Mouse (Mus musculus) lung, postnatal 4 days (tissue): ENCODE data around the gene Chst11.

Source experiments
- DNase-seq, 2 experiments: peaks; one replicate each; pipeline ENCODE4 v3.0.0; 2021

The Chst11 gene

GRCm38 (mm10) chr10:83080930-83081329, 95.6 kb downstream of the Chst11 start:
- DNase-seq = no peak

- peak; percentile 20 to 48 for DNase-seq
Measured at GRCm38 (mm10) chr10:83083946-83084345, 98.6 kb downstream of the Chst11 start.

GRCm38 (mm10) chr10:83088318-83088717, 103.0 kb downstream of the Chst11 start:
- DNase-seq = no peak

DNA sequence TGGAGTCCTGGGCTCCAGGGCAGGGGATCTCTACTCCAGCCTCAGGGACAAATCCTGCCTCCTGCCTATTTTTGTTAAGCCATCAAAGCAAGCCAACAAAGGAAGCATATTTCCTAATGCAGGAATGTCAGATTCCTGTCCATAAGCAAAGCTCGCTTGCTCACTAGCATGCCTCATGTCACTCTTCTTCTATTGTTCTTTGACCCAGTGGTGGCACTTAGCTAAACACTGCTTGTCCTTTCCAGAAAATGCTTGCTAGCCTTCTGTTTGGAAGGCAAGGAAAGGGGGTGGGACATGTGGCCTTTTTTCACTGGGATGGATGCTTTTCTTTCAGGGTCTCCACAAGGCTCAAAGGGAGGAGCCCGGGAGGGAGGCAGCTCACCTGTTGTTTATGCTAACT, 103.5 kb downstream of the Chst11 start:
- no peak for DNase-seq

- no peak for DNase-seq
Measured at GRCm38 (mm10) chr10:83090185-83090584, 104.9 kb downstream of the Chst11 start.

DNA sequence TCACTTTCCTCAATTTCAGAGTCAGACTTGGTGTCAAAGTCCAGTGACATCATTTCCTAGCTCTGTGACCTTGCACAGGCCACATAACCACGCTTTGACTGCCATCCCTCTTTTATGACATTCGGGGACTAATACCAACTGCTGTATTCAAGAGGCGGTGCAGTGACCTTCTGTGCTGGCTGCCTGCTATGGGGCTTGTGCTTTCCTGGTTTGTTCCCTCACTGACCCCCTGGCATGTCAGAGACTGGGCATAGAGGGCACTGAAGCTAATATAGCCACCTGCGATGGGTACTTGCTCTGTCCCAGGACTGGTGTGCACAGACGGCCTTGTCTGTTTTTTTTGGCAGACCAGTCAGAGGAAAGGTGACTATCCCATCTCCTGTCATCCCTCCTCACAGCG, 108.4 kb downstream of the Chst11 start:
- DNase-seq = no peak

DNA sequence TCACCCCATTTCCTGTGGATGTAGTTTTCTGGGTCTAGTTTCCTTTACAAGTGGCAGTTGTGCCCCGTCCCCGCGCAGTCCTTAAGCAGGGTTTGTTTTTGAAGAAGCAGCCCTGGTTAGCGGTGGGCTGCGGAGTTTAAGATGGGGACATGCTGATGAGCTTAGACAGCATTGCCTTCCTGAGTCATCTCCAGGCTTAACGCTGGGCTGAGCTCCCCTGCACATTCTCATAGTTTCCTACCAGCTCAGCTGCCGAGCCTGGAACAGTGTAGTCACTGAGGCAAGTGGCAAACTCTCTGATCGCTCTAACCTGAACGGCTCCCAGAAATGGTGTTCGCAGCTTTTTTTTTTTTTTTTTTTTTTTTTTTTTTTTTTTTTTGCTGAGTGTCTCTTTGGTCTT, 109.0 kb downstream of the Chst11 start:
- no peak for DNase-seq

DNA sequence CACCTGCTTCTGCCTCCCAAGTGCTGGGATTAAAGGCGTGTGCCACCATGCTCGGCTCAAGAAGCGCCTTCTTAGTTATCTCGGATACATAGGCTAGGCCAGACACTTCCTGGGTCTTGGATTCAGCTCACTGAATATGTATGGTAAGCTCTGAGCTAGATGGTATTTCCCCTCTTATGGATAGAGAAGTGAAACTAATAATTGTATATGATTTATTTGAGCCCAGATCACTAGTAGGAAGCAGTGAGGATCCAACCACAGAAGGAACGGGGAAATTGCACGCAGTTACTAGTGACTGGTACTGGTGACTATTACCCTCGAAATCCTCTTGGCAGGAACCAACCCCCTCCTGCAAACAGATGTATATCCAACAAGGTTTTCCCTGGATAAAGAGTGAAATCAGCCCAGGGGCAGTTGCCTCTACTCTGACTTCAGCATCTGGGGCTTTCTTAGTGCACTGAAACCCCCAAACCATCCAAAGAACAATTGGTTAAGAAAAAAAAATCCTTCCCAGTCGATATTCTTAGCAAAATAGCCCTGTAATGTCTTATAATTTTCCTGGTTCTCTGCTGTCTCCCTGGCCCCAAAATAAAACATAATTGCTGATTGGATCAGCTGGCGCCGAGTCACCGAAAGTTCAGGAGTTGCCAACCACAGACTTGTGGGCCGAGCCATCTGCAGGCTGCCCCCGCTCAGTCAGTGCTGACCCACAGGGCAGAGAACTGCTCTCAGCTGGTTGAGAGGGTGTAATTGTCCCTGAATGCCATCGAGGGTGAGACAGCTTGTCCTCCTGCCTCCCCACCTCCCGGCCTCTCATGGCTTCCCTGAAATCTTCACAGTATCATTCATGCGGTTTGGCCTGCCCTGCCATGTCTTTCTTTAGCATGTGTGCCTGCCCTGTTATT, 109.8 kb downstream of the Chst11 start:
- DNase-seq = no peak

DNA sequence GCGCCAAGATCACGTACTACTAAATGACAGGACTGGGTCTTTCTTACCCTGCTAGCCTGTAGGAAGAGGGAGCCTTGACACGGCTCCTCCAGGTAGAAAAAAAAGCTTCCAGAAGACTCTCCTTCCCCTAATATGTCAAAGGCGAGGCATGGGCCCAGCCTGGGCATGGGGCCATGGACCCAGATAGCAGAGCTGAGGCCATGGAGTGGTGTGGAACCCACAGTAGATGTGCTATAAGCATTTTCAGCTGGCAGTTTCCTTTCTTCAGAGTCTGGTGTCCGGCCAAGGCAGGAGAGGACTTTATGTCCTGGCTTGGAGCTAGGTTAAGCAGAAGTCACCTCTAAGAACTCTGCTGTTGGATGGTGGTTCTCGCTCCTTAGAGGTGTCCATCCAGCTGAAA, 111.0 kb downstream of the Chst11 start:
- no peak for DNase-seq

DNA sequence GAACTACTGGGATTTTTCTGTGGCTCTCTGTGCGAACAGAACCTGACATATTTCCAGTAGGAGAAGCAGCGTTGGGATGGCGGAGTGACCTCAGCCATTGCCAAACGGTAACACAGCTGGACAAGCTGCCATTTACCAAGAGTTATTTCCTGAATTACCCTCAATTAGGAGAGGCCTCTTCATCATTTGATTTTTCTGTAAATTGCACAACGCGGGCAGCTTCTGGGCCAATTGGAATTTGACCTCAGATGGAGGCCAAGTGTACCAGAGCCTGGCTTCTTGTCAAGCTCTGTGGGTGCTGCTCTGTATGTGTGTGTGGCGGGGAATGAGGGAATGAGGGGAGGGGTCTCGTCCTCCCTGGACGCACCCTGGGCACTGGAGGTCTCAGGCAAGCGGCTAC, 113.6 kb downstream of the Chst11 start:
- peak; percentile 31 to 60 for DNase-seq

DNA sequence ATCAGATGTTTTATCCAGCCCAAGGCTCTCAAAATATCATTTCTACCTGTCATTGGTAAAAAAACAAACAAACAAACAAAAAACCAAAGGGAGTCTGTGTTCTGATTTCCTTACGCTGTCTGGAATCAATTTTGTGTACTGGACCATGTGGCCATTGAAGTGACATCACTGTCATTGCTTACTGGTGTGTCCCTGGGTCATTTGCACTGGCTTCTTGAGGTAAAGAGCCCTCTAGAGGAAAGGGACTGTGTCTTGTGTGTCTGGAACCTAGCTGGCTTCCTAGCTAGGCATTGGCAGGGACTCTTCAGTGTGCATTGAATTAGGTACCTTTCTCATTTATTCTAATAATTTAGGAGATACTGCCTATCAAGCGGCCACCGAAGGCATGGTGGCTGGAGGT, 114.4 kb downstream of the Chst11 start:
- no peak for DNase-seq

DNA sequence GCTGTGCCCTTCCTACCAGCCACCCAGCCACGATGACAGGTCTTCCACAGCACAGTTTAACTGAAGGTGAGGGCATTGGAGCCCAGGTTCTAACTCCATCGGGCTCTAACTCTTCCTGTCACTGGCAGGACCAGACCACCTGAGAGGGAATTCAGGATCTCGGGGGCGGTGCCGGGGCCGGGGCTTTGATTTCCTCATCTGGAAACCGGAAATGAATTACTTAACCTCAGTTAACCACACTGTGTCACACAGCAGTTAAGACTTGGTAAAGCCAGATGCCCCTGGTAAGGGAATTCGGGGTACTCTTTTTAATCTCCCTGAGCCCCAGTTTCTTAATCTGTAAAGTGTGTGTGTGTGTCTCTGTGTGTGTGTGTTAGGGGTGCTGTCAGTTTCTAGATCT, 115.6 kb downstream of the Chst11 start:
- peak; percentile 38 to 41 for DNase-seq

DNA sequence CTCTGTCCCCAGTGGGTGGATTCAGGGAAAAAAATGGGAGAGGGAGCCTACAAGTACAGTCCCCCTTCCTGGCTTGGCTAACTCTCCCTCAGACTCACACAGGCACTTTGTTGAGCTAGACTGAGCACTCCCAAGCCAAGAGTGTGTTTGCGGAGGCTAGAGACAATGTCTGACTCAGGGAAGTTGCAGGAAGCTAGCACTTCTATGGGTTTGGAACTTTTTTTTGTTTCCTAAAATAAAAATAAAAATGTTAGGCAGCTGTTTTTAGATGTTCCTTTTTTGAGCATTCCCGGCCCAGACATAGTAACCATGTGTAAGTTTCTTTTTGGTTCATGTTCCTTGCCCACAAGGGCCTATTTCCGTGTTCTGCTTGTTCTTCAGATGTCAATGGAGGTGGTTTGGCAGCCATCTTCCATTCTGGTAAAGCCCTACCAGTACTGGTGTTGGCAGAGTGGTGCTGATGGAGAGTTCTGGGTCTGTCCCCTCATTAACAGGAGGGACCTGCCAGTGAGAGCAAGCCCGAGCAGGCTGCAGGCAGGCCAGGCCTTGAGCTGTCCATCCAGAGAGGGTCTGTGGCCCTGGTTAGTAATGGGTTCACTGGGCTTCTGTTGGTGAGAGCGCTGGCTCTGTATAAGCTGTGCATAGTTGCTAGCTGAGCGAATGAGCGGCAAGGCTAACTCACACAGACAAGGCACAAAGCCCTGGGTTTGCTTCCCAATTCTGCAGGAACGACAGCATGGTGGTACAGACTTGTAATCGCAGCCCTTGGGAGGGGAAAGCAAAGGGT, 116.3 kb downstream of the Chst11 start:
- no peak for DNase-seq

- DNase-seq = no peak
Measured at GRCm38 (mm10) chr10:83102745-83103144, 117.4 kb downstream of the Chst11 start.

- DNase-seq = no peak
Measured at GRCm38 (mm10) chr10:83104221-83104620, 118.9 kb downstream of the Chst11 start.

GRCm38 (mm10) chr10:83106152-83106746, 121.0 kb downstream of the Chst11 start:
- no peak for DNase-seq

- DNase-seq = no peak
Measured at GRCm38 (mm10) chr10:83107385-83107784, 122.1 kb downstream of the Chst11 start.

DNA sequence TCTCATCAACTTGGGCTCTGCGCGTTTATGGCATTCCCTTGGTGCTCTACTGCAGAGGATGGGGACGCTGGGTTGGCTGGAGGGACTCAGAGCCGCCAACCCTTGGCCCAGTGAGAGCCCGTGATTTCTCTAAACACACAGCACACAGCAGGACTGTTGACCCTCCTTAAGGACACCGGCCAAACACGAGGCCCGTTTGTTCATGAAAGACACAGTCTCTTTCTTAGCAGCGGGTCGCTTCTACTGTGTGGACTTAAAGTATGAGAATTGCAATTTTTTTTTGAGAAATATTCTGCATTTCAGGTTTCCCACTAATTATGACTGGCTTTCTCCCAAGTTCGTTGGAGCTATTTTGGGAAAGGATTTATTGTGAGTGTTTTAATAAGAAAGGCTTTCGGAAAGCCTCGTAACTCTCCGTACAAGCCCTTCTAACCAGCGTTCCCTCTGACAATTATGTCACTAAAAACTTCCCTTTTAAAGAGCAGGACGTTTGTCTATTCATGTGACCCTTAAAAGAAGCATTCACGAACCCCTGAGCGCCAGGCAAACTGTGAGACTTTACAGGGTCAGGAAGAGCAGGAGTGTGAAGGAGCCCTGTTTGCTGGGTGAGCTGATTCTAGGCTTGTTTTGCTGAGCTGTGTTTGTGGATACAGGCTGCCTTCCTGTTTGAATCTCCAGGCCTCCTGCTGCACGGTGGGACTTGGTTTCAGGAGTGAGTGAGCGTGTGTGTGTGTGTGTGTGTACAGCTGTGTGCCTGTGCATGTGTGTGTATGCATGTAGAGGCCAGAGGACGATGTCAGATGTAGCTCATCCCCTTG, 122.8 kb downstream of the Chst11 start:
- no peak for DNase-seq

GRCm38 (mm10) chr10:83108946-83109345, 123.6 kb downstream of the Chst11 start:
- DNase-seq = no peak

GRCm38 (mm10) chr10:83111046-83111445, 125.7 kb downstream of the Chst11 start:
- no peak for DNase-seq

- DNase-seq = no peak
Measured at GRCm38 (mm10) chr10:83112345-83112744, 127.0 kb downstream of the Chst11 start.

DNA sequence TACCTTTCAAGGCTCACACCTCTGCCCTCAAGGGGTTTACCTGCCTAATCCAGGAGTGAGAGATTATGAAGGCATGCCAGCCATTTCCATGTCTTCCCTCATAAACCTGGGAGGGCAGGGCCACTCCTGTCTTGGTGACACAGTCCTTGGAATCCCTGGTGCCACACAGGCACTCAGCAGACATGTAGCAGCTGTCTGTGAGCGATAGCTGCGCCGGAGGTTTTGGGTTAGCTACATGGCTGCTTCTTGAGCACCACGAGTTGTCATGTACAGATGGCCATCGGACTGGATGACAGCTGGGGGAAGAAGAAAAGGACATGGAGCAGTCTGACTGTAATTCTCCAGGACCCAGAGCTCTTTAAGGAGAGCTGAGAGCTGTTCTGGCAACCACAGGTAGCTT, 129.3 kb downstream of the Chst11 start:
- DNase-seq = no peak

GRCm38 (mm10) chr10:83116889-83117288, 131.6 kb downstream of the Chst11 start:
- peak in 1 of 2 experiments; percentile 39 for DNase-seq
